Mouse (Mus musculus): ENCODE data around the gene Erich2.

Erich2 gene

GRCm38 (mm10) chr2:70508496-70508895 is at the start of gene Erich2:
Gene Erich2 (plus strand): TSS chr2:70508819.
- DNase-seq: no peak

GRCm38 (mm10) chr2:70463606-70464005 is 45.0 kb upstream of the Erich2 start:
- no peak for DNase-seq

GRCm38 (mm10) chr2:70471136-70471535 is 37.5 kb upstream of the Erich2 start:
- no peak for DNase-seq

GRCm38 (mm10) chr2:70471861-70472620 is 36.6 kb upstream of the Erich2 start:
- DNase-seq: peak; percentile 57 to 66

GRCm38 (mm10) chr2:70497715-70498318 is 10.8 kb upstream of the Erich2 start:
- DNase-seq: no peak

GRCm38 (mm10) chr2:70503436-70503835 is 5.2 kb upstream of the Erich2 start:
- no peak for DNase-seq

- DNase-seq: no peak
Observed at GRCm38 (mm10) chr2:70505229-70505628, 3.4 kb upstream of the Erich2 start.

- DNase-seq: peak in 1 of 2 experiments; percentile 16
Observed at GRCm38 (mm10) chr2:70505896-70506295, 2.7 kb upstream of the Erich2 start.

GRCm38 (mm10) chr2:70506372-70506771 is 2.2 kb upstream of the Erich2 start:
- DNase-seq: no peak

GRCm38 (mm10) chr2:70509021-70509632 is 508 bp downstream of the Erich2 start:
- DNase-seq: peak; percentile 90 to 95

- DNase-seq: peak; percentile 43 to 57
Observed at GRCm38 (mm10) chr2:70538283-70538682, 29.7 kb downstream of the Erich2 start.

GRCm38 (mm10) chr2:70550671-70551070 is 42.1 kb downstream of the Erich2 start:
- no peak for DNase-seq

- no peak for DNase-seq
Observed at GRCm38 (mm10) chr2:70551446-70551845, 42.8 kb downstream of the Erich2 start.

GRCm38 (mm10) chr2:70552067-70552598 is 43.5 kb downstream of the Erich2 start:
- DNase-seq: no peak

GRCm38 (mm10) chr2:70552772-70553171 is 44.2 kb downstream of the Erich2 start, which contains the start of gene Gad1:
Gene Gad1 (plus strand): TSS chr2:70553072.
- DNase-seq: no peak

- DNase-seq: no peak
Observed at GRCm38 (mm10) chr2:70553826-70554225, 45.2 kb downstream of the Erich2 start.

- DNase-seq: peak; percentile 75 to 83
Observed at GRCm38 (mm10) chr2:70558112-70558842, 49.7 kb downstream of the Erich2 start.

GRCm38 (mm10) chr2:70558843-70559451 is 50.3 kb downstream of the Erich2 start:
- no peak for DNase-seq

- peak; percentile 72 to 80 for DNase-seq
Observed at GRCm38 (mm10) chr2:70559520-70559919, 50.9 kb downstream of the Erich2 start.

- DNase-seq: peak; percentile 40 to 65
Observed at GRCm38 (mm10) chr2:70561077-70561795, 52.6 kb downstream of the Erich2 start.

GRCm38 (mm10) chr2:70562011-70562491 is 53.4 kb downstream of the Erich2 start:
- DNase-seq: no peak

- no peak for DNase-seq
Observed at GRCm38 (mm10) chr2:70562611-70562980, 54.0 kb downstream of the Erich2 start.

Data from lung, postnatal 4 days (tissue).